Mouse (Mus musculus) small intestine, adult 2 months (tissue): ENCODE measurements around the gene Cdk2ap2. TPM values are rescaled to one million over a fixed set of nuclear protein-coding genes. Genes with fewer than 3 reads are reported as not detected.
"Not testable (repeated sequence)": the region's sequence is repeated elsewhere in the genome, so short reads cannot be mapped to it uniquely, and the experiment has no call there.

Experiments used
- H3K27ac ChIP-seq: fragments of 200-500 bp; 2 replicates; pipeline ENCODE4 v1.5.1; 2012; ENCODE audit warnings: low read depth, low read length, control low read depth, inconsistent platforms; ENCODE audit not compliant: insufficient read depth
- H3K27me3 ChIP-seq: fragments of 200-500 bp; 2 replicates; pipeline ENCODE4 v1.6.1; 2012; ENCODE audit warnings: mild to moderate bottlenecking, moderate library complexity, low read length, inconsistent platforms; ENCODE audit not compliant: control insufficient read depth, insufficient read depth
- H3K36me3 ChIP-seq: fragments of 200-500 bp; 2 replicates; pipeline ENCODE4 v1.6.1; 2012; ENCODE audit warnings: mild to moderate bottlenecking, low read length, control low read depth, inconsistent platforms; ENCODE audit not compliant: control insufficient read depth, insufficient read depth
- H3K4me1 ChIP-seq: fragments of 200-500 bp; 2 replicates; pipeline ENCODE4 v1.6.1; 2012; ENCODE audit warnings: low read length, inconsistent platforms, mixed read lengths; ENCODE audit not compliant: control insufficient read depth, insufficient read depth, insufficient read length
- H3K4me3 ChIP-seq: fragments of 200-500 bp; 2 replicates; pipeline ENCODE4 v1.5.1; 2012; ENCODE audit warnings: low read depth, mild to moderate bottlenecking, control low read depth, inconsistent platforms, low read length, moderate library complexity
- CTCF ChIP-seq: fragments of 200-500 bp; IDR thresholded peaks from 2 replicates; pipeline ENCODE4 v1.5.1; 2012; ENCODE audit warnings: low read depth, mild to moderate bottlenecking, control low read depth, inconsistent platforms, low read length, moderate library complexity, mixed read lengths; ENCODE audit not compliant: insufficient replicate concordance, insufficient read length; ENCODE audit errors: extremely low read depth
- POLR2A ChIP-seq: fragments of 200-500 bp; IDR thresholded peaks from 2 replicates; pipeline ENCODE4 v1.6.1; 2012; ENCODE audit warnings: low read depth, mild to moderate bottlenecking, control low read depth, inconsistent platforms, low read length, moderate library complexity
- WGBS: fragments of 180-500 bp; shearing (Covaris S2); methylation state at CpG from one replicate; pipeline ENCODE4 v1.1.7; 2018; 5-methylcytosine and 5-hydroxymethylcytosine counted together
- polyA plus RNA-seq: library from polyadenylated mRNA; depleted of rRNA; stranded (reverse); fragments of >200 nt; gene quantifications from 2 replicates; pipeline ENCODE4 v1.2.3, GENCODE M21; 2012

Gene Cdk2ap2
- polyA plus RNA-seq, 1 experiment, result 366 TPM

DNA sequence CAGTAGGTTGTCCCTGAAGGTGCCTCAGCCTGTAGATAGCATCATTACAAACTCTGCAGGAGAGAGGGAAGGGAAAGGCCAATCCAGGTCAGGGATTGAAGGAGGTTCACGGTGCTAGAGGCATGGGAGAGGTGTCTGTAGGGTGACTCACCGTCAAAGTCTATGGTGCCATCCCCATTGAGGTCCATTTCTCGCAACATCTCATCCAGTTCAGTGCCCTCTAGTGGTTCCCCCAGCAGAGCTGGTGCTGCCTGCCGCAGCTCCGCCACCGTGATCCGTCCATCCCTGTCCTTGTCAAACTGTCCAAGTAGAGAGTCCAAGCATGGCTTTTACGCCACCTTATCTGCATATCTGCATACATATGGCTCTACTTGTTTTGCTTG lies 39.0 kb downstream of the Cdk2ap2 start:
- H3K4me1 ChIP-seq, H3K4me3 ChIP-seq, H3K27me3 ChIP-seq, H3K27ac ChIP-seq: not testable (repeated sequence)
- 10% methylated on average over 8 of the region's 8 CpGs for WGBS
- peaks cover 20% of the 10 kb centered on the region for H3K36me3 ChIP-seq
- peak; percentile 59; the same call in 1 of the 2 replicates for TF ChIP-seq CTCF

DNA sequence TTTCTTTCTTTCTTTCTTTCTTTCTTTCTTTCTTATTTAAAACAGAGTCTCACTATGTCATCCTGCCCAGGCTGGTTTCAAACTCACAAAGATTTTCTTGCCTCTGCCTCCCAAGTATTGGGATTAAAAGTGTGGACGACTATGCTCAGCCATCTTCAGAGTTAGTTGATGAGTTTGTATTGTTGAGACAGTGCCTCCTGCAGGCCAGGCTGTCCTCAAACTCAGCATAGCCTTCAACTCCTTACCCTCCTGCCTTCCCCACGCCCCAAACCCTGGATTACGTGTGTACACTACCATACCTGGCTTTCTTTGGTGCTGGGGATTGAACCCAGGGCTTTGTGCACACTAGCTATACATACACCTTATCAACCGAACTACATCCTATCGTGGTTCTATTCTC lies 39.5 kb downstream of the Cdk2ap2 start:
- H3K36me3 ChIP-seq, result peaks cover 15% of the 10 kb centered on the region
- H3K4me3 ChIP-seq, result no peak overlapping the region
- TF ChIP-seq CTCF (no peak), POLR2A (no peak)
- H3K4me1 ChIP-seq, result no peaks in the 10 kb centered on the region
- 73% methylated on average over 5 of the region's 5 CpGs for whole genome bisulfite sequencing
- H3K27me3 ChIP-seq, result no peaks in the 10 kb centered on the region
- H3K27ac ChIP-seq, result no peak overlapping the region

DNA sequence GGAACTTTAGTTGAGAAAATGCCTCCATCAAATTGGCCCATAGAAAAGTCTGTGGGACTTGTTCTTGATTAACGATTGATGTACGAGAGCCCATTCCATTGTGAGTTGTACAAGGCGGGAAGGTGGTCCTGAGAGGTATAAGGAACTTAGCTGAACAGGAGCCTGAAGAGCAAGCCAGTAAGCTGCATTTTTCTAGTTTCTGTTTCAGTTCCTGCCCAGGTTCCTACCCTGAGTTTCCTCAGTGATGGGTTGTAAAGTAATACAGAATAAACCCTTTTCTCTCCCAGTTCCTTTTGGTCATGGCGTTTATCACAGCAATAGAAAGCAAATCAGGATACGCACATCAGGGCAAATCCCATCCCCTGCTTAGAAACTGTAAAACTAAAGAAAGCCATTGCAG lies 40.9 kb downstream of the Cdk2ap2 start:
- H3K4me1 ChIP-seq, result no peaks in the 10 kb centered on the region; the same call in 1 of the 2 replicates
- peaks cover 2% of the 10 kb centered on the region; the same call in 1 of the 2 replicates for H3K36me3 ChIP-seq
- no peak overlapping the region for H3K4me3 ChIP-seq
- H3K27ac ChIP-seq, result no peak overlapping the region
- TF ChIP-seq CTCF (no peak), POLR2A (no peak)
- 63% methylated on average over 5 of the region's 5 CpGs for WGBS
- H3K27me3 ChIP-seq, result no peaks in the 10 kb centered on the region

DNA sequence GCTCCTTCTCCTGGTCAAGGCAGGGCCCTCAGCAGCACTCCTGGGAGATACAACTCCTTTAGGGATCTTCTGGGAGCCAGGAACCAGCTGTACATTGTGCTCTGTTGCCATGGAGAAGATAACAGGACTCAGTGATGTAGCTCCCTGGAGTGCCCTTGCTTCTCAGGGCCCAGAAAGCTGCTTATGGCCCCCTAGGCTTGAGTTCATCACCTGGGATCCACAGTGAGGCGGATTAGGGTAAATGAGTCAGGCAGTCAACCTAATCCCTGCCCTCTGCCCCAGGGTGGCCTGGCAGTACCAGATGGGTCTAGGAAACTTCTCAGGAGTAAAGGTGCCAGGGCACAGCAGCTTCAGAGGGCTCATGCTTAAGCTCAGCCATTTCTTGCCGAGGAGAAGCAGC lies 42.5 kb downstream of the Cdk2ap2 start, which contains the start of gene Gpr152:
Gpr152 (plus strand) TSS at position 342 of the 400 bp plus-strand sequence.
- no peak for TF ChIP-seq CTCF
- TF ChIP-seq POLR2A, result no peak
- Histone ChIP-seq H3K27me3 (no peaks in the 10 kb centered on the region), H3K36me3 (no peaks in the 10 kb centered on the region), H3K4me3 (no peak within 1 kb of the TSS), H3K4me1 (no peaks in the 10 kb centered on the region; the same call in 1 of the 2 replicates), H3K27ac (no peak within 1 kb of the TSS)
- 89% methylated on average over 2 of the region's 2 CpGs for WGBS

DNA sequence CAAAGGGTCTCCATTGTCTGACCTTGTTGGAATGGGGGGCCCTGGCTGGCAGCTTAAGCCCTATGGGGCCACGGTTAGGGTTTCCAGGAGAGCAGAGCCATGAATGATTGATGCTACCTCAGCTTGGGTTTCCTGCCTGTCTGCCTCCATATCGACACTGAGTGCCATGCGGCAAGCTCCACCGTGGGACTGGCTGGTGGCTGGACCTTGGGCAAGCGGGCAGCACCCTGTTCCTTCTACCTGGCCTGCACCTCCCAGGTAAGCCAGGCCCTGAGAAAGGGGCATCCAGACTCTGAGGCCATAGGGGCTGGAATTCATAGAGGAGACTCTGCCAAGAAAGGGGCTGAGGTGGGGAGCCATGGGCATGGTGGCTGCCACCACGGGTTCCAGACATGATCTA lies 43.2 kb downstream of the Cdk2ap2 start:
- Histone ChIP-seq H3K4me3 (no peak overlapping the region), H3K36me3 (no peaks in the 10 kb centered on the region), H3K4me1 (no peaks in the 10 kb centered on the region; the same call in 1 of the 2 replicates), H3K27ac (no peak overlapping the region), H3K27me3 (no peaks in the 10 kb centered on the region)
- TF ChIP-seq CTCF (no peak), POLR2A (no peak)
- WGBS, result 80% methylated on average over 6 of the region's 6 CpGs

DNA sequence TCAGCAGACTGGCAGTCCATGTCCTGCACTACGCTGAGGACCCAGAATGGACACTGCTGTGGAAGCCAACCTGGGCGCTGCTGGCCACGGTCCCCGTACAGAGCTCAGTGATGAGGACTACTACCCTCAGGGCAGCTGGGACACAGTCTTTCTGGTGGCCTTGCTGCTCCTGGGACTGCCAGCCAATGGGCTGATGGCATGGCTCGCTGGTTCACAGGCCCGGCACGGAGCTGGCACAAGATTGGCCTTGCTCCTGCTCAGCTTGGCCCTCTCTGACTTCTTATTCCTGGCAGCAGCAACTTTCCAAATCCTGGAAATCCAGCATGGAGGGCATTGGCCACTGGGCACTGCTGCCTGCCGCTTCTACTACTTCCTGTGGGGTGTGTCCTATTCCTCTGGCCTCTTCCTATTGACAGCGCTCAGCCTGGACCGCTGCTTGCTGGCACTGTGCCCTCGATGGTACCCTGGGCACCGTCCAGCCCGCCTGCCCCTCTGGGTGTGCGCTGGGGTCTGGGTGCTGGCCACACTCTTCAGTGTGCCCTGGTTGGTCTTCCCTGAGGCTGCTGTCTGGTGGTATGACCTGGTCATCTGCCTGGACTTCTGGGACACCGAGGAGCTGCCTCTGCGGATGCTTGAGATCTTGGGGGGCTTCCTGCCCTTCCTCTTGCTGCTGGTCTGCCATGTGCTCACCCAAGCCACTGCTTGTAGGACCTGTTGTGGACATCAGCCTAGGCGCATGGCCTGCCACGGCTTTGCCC lies 45.6 kb downstream of the Cdk2ap2 start:
- TF ChIP-seq CTCF, result no peak
- no peak for TF ChIP-seq POLR2A
- WGBS, result 85% methylated on average over 18 of the region's 18 CpGs
- H3K27me3 ChIP-seq, result no peaks in the 10 kb centered on the region
- no peaks in the 10 kb centered on the region; the same call in 1 of the 2 replicates for H3K4me1 ChIP-seq
- H3K27ac ChIP-seq, result no peak overlapping the region
- no peak overlapping the region for H3K4me3 ChIP-seq
- H3K36me3 ChIP-seq, result no peaks in the 10 kb centered on the region

DNA sequence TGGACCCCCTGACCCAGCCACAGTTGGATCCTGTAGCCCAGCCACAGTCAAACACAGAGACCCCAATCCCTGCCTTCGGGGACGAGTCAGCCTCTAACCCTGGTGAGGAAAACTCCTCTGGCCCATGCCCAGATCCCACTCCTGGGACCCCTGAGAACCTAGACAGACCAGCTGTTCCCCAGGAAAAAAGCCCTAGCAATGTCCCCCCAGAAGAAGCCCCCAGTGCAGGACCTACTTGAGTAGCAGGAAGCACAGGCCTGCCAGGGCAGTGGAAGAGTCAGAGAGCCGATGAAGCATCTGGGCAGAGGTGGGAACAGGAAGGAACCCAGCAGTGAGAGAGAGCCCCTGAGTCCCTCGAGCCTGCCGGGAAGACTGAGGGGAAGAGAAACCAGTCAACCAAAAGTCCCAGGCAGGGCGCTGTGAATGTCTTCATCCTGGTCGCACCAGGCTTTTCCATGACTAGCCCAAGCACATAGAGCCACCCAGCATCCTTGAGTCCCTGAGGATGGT lies 46.8 kb downstream of the Cdk2ap2 start, which contains the start of gene Cabp4:
Cabp4 (minus strand) TSS at position 275 of the 510 bp plus-strand sequence.
- H3K36me3 ChIP-seq, result no peaks in the 10 kb centered on the region
- 80% methylated on average over 7 of the region's 7 CpGs for WGBS
- 0 out of 2 replicates have a peak within 1 kb of the TSS, but pooled peaks have one; percentile 4 for H3K4me3 ChIP-seq
- no peak for TF ChIP-seq POLR2A
- TF ChIP-seq CTCF, result no peak
- peak within 1 kb of the TSS; percentile 1; the same call in 1 of the 2 replicates for H3K27ac ChIP-seq
- H3K27me3 ChIP-seq, result no peaks in the 10 kb centered on the region
- H3K4me1 ChIP-seq, result no peaks in the 10 kb centered on the region; the same call in 1 of the 2 replicates
